Mouse (Mus musculus) heart, embryonic 16.5 days (tissue): ENCODE results near the gene Emc10. TPM values are rescaled to one million over a fixed set of nuclear protein-coding genes. Genes with fewer than 3 reads are reported as not detected.

Source experiments
- ATAC-seq: fragments of 200-750 bp; cut with Nextera tagmentation; replicated peaks from 2 replicates; pipeline ENCODE4 v1.8.0; 2017; ENCODE audit warnings: moderate number of reproducible peaks; ENCODE audit not compliant: insufficient read depth, low FRiP score; ENCODE audit errors: extremely low read depth
- H3K27ac ChIP-seq: fragments of 300-500 bp; sonication (generic); 2 replicates; pipeline ENCODE4 v1.5.1; 2014; ENCODE audit warnings: mild to moderate bottlenecking, low read length, control low read depth, moderate library complexity
- H3K27me3 ChIP-seq: fragments of 300-500 bp; sonication (generic); 2 replicates; pipeline ENCODE4 v1.6.1; 2014; ENCODE audit warnings: low read length, mixed read lengths; ENCODE audit not compliant: control insufficient read depth, insufficient read depth
- H3K36me3 ChIP-seq: fragments of 300-500 bp; sonication (generic); 2 replicates; pipeline ENCODE4 v1.6.1; 2014; ENCODE audit not compliant: control insufficient read depth, insufficient read depth
- H3K4me1 ChIP-seq: fragments of 300-500 bp; sonication (generic); 2 replicates; pipeline ENCODE4 v1.6.1; 2014; ENCODE audit warnings: low read length, mixed read lengths; ENCODE audit not compliant: control insufficient read depth, insufficient read depth
- H3K4me2 ChIP-seq: fragments of 300-500 bp; sonication (generic); 2 replicates; pipeline ENCODE4 v1.6.1; 2014; ENCODE audit warnings: low read depth, mild to moderate bottlenecking, control low read depth, low read length
- H3K4me3 ChIP-seq: fragments of 300-500 bp; sonication (generic); 2 replicates; pipeline ENCODE4 v1.5.1; 2014; ENCODE audit warnings: mild to moderate bottlenecking, control low read depth, low read length
- H3K9ac ChIP-seq: fragments of 300-500 bp; sonication (generic); 2 replicates; pipeline ENCODE4 v1.6.1; 2014; ENCODE audit warnings: low read length, control low read depth
- H3K9me3 ChIP-seq: fragments of 300-500 bp; sonication (generic); replicated peaks from 2 replicates; pipeline ENCODE4 v1.6.1; 2016; ENCODE audit warnings: low read length; ENCODE audit not compliant: control insufficient read depth
- WGBS: fragments of 180-500 bp; shearing (Covaris S2); extraction: QIAGEN DNeasy Blood & Tissue Kit; methylation state at CpG from one replicate; pipeline ENCODE4 v1.1.7; 2014; 5-methylcytosine and 5-hydroxymethylcytosine counted together
- polyA plus RNA-seq: library from polyadenylated mRNA; unstranded; fragments of >200 nt; fragmentation: Nextera tagmentation; extraction: Ambion mirVana; gene quantifications from 2 replicates; pipeline ENCODE4 v1.2.1, GENCODE M21; 2015

The Emc10 gene
- polyA plus RNA-seq, 1 experiment from 2014 or later = 88.7 TPM

DNA sequence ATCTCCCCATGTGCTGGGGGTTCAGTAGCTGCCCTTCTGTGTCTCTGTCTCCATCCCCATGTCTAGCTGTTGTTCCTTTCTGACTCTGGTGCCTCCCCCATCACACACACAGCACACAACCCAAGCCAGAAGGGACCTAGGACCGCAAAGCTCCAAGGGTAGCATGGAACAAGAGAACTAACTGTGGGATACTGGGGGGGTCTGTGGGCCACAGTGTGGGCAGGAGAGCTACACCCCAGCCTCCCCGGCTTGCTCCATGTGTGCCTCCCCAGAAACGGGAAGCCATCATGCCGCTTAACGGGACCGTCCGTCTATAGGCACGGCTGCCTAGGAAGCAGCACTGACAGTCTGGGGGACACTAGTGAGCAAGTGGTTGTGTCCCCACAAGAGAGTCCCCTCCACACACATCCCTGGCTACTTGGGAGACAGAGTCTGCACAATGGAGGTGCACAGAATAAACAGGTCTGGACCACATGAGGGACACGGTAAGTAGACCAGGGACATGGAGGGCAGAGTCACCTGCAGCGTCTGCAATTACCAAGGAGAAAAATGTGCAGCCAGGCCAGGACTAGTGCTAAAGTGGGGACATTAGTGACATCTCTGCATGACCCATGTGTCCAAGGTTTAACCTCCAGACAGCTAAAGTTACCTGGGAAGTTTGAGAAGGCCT, 32.6 kb downstream of the Emc10 start:
- Histone ChIP-seq H3K4me2 (no peak overlapping the region), H3K9ac (no peak overlapping the region), H3K4me1 (peaks cover 3% of the 10 kb centered on the region), H3K27me3 (peaks cover 27% of the 10 kb centered on the region), H3K9me3 (no peaks in the 10 kb centered on the region), H3K27ac (no peak overlapping the region), H3K4me3 (no peak overlapping the region), H3K36me3 (0 out of 2 replicates have a peak, but pooled peaks cover 4% of the 10 kb centered on the region)
- ATAC-seq = no peak
- 79% methylated on average over 10 of the region's 10 CpGs for WGBS

DNA sequence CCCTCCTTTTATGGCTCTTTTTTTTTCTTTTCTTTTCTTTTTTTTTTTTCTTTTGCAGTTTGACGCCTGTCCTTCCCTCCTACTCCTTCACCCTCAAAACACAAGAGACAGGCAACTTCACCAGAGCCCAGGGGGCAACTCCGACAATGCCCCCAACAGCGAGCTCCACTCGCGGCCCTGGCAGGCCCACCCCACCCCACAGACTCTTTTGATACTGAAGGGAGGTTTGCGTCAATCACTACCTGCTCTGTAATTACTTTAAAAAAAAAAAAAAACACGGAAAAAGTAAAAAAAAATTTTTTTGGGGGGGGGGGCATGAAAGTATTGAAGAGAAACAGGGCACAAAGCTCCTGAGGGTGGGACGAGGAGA, 33.3 kb downstream of the Emc10 start:
- Histone ChIP-seq H3K4me1 (no peaks in the 10 kb centered on the region; the same call in 1 of the 2 replicates), H3K27ac (no peak overlapping the region), H3K27me3 (peaks cover 27% of the 10 kb centered on the region), H3K36me3 (peaks cover 8% of the 10 kb centered on the region; the same call in 1 of the 2 replicates), H3K9me3 (no peaks in the 10 kb centered on the region), H3K9ac (no peak overlapping the region), H3K4me3 (no peak overlapping the region), H3K4me2 (peak overlapping the region; percentile 46; the same call in 1 of the 2 replicates)
- WGBS = 43% methylated on average over 8 of the region's 8 CpGs
- ATAC-seq = no peak

DNA sequence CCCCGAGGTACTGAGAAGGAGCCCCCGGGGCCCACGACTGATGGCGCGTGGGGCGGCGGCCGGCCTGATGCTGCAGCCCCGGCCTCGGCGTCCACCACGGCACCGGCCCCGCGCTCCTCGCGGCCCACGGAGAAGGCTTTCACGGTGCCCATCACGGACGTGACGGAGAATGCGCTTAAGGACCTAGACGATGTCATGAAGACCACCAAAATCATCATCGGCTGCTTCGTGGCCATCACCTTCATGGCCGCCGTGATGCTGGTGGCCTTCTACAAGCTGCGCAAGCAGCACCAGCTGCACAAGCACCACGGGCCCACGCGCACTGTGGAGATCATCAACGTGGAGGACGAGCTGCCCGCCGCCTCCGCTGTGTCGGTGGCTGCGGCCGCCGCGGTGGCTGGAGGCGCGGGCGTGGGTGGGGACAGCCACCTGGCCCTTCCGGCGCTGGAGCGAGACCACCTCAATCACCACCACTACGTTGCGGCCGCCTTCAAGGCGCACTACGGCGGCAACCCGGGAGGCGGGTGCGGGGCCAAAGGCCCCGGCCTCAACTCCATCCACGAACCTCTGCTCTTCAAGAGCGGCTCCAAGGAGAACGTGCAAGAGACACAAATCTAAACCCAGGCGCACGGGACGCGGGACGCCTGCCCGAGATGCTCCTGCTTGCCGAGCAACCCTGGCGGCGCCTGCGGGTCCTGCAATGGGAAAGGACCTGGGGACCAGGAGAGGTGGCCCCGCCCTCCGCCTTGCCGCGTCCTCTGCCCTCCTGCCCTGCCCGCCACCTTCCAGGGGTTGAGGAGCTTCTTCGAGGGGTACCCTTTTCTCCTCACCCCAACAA, 33.9 kb downstream of the Emc10 start:
- no peak overlapping the region; the same call in 1 of the 2 replicates for H3K4me3 ChIP-seq
- H3K27ac ChIP-seq = no peak overlapping the region
- peaks cover 27% of the 10 kb centered on the region for H3K27me3 ChIP-seq
- ATAC-seq = no peak
- no peak overlapping the region for H3K9ac ChIP-seq
- peaks cover 9% of the 10 kb centered on the region; the same call in 1 of the 2 replicates for H3K36me3 ChIP-seq
- 22% methylated on average over 77 of the region's 77 CpGs for WGBS
- H3K4me1 ChIP-seq = no peaks in the 10 kb centered on the region; the same call in 1 of the 2 replicates
- peak overlapping the region; percentile 46 for H3K4me2 ChIP-seq
- H3K9me3 ChIP-seq = no peaks in the 10 kb centered on the region

DNA sequence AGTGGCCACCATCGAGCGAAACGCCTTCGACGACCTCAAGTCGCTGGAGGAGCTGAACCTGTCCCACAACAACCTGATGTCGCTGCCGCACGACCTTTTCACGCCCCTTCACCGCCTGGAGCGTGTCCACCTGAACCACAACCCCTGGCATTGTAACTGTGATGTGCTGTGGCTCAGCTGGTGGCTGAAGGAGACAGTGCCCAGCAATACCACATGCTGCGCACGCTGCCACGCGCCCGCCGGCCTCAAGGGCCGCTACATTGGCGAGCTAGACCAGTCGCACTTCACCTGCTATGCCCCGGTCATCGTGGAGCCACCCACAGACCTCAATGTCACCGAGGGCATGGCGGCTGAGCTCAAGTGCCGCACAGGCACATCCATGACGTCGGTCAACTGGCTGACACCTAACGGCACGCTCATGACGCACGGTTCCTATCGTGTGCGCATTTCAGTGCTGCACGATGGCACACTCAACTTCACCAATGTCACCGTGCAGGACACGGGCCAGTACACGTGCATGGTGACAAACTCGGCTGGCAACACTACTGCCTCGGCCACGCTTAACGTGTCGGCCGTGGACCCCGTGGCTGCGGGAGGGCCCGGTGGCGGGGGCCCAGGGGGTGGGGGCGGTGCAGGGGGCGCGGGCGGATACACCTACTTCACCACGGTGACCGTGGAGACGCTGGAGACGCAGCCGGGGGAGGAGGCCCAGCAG, 34.7 kb downstream of the Emc10 start:
- no peak overlapping the region for H3K27ac ChIP-seq
- H3K27me3 ChIP-seq = peaks cover 27% of the 10 kb centered on the region
- no peak overlapping the region for H3K4me3 ChIP-seq
- WGBS = 65% methylated on average over 57 of the region's 57 CpGs
- peaks cover 9% of the 10 kb centered on the region; the same call in 1 of the 2 replicates for H3K36me3 ChIP-seq
- no peak for ATAC-seq
- H3K4me1 ChIP-seq = no peaks in the 10 kb centered on the region
- no peaks in the 10 kb centered on the region for H3K9me3 ChIP-seq
- H3K4me2 ChIP-seq = no peak overlapping the region
- no peak overlapping the region for H3K9ac ChIP-seq

DNA sequence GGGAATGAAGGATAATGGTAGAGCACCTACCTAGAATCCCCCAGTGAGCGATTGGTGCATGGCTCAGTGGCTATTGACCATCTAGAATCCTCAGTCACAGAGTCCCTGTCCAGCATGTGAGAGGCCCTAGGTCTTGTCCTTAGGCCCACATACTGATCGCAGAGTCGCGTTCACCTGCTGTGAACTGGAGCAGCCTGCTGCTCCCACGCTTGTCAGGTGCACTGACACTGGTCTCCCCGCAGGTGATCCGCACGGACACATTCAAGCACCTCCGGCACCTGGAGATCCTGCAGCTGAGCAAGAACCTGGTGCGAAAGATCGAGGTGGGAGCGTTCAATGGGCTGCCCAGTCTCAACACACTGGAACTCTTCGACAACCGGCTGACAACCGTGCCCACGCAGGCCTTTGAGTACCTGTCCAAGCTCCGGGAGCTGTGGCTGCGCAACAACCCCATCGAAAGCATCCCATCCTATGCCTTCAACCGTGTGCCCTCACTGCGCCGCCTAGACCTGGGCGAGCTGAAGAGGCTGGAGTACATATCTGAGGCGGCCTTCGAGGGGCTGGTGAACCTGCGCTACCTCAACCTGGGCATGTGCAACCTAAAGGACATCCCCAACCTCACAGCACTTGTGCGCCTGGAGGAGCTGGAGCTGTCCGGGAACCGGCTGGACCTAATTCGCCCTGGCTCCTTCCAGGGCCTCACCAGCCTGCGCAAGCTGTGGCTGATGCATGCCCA, 35.4 kb downstream of the Emc10 start:
- Histone ChIP-seq H3K27me3 (peaks cover 27% of the 10 kb centered on the region), H3K4me3 (no peak overlapping the region), H3K36me3 (peaks cover 12% of the 10 kb centered on the region; the same call in 1 of the 2 replicates), H3K27ac (no peak overlapping the region), H3K9ac (no peak overlapping the region), H3K4me1 (no peaks in the 10 kb centered on the region), H3K9me3 (no peaks in the 10 kb centered on the region), H3K4me2 (no peak overlapping the region)
- ATAC-seq = no peak
- 78% methylated on average over 31 of the region's 31 CpGs for WGBS

DNA sequence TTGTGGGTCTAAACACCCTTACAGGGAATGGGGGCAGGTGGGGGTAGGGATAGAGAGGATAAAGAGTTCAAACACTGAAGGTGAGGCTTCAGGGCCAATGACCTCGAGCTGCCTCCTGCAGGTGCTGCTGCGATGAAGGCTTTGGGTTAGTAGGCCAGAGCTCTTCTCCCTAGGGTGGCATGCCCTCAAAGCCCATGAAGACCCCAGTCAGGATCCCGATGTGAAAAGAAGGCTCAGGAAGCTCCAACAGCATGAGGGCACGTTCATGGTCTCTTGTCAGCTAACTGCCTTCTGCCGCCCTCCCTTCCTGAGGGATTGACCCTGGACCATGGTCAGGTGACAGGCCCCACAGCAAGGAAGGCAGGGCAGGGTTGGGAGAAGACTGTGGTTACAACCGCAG, 36.3 kb downstream of the Emc10 start:
- Histone ChIP-seq H3K4me1 (no peaks in the 10 kb centered on the region), H3K4me2 (no peak overlapping the region), H3K27me3 (peaks cover 27% of the 10 kb centered on the region), H3K27ac (no peak overlapping the region), H3K9me3 (no peaks in the 10 kb centered on the region), H3K36me3 (peaks cover 12% of the 10 kb centered on the region; the same call in 1 of the 2 replicates), H3K9ac (no peak overlapping the region), H3K4me3 (no peak overlapping the region)
- no peak for ATAC-seq
- 78% methylated on average over 6 of the region's 6 CpGs for WGBS

DNA sequence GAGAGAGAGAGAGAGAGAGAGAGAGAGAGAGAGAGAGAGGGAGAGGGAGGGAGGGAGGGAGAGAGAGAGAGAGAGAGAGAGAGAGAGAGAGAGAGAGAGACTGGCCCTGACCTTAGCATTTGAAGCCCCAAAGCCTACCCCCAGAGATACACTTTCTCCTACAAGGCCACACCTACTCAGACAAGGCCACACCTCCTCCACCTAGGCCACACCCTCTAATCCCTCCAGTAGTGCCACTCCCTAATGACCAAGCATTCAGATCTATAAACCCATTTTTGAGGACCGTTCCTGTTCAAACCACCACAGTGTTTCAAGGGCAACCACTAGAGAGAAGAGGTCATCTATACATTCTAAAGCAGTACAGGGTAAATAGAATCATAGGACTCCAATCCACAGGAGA, 40.0 kb downstream of the Emc10 start:
- ATAC-seq = no peak
- H3K27ac ChIP-seq = no peak overlapping the region
- 86% methylated on average over 1 of the region's 1 CpGs for WGBS
- peaks cover 8% of the 10 kb centered on the region for H3K27me3 ChIP-seq
- no peak overlapping the region for H3K4me3 ChIP-seq
- H3K9me3 ChIP-seq = no peaks in the 10 kb centered on the region
- peaks cover 7% of the 10 kb centered on the region; the same call in 1 of the 2 replicates for H3K4me1 ChIP-seq
- no peak overlapping the region for H3K4me2 ChIP-seq
- H3K36me3 ChIP-seq = peaks cover 8% of the 10 kb centered on the region; the same call in 1 of the 2 replicates
- no peak overlapping the region for H3K9ac ChIP-seq

DNA sequence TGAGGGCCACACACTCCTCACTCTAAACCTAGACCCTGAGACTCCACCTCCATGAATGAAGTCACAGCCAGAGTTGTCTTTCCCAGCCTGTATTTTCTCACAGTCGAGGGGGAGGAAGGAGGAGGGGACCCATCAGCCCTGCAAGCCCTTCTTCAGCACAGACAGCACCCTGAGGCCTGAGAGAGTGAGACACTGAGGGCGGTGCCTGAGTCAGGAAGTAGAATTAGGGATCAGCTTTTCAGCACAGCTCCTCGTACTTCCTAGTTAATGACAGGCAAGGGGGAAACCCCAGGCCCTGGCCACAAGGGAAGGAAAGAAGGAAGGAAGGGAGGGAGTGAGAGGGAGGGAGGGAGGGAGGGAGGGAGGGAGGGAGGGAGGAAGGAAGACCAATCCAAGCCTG, 43.1 kb downstream of the Emc10 start:
- H3K27me3 ChIP-seq = no peaks in the 10 kb centered on the region
- 0 out of 2 replicates have a peak overlapping the region, but pooled peaks have one; percentile 18 for H3K9ac ChIP-seq
- ATAC-seq = 0 out of 2 replicates have a peak, but pooled peaks have one; percentile 29
- H3K4me3 ChIP-seq = no peak overlapping the region
- no peaks in the 10 kb centered on the region for H3K9me3 ChIP-seq
- H3K4me1 ChIP-seq = peaks cover 7% of the 10 kb centered on the region; the same call in 1 of the 2 replicates
- no peak overlapping the region for H3K27ac ChIP-seq
- H3K36me3 ChIP-seq = peaks cover 7% of the 10 kb centered on the region; the same call in 1 of the 2 replicates
- WGBS = 13% methylated on average over 3 of the region's 3 CpGs
- H3K4me2 ChIP-seq = no peak overlapping the region
